Mouse (Mus musculus) heart, embryonic 12.5 days (tissue): ENCODE results near the gene Ap1s1. TPM values are rescaled to one million over a fixed set of nuclear protein-coding genes. Genes with fewer than 3 reads are reported as not detected.

Experiments used
- ATAC-seq: fragments of 200-750 bp; cut with Nextera tagmentation; 2 replicates; pipeline ENCODE4 v1.8.0; 2017; ENCODE audit warnings: moderate TSS enrichment, moderate library complexity; ENCODE audit not compliant: insufficient number of reproducible peaks, low FRiP score
- H3K27ac ChIP-seq: fragments of 300-500 bp; sonication (generic); 2 replicates; pipeline ENCODE4 v1.5.1; 2016; ENCODE audit warnings: mild to moderate bottlenecking, moderate library complexity; ENCODE audit not compliant: poor library complexity, severe bottlenecking
- H3K27me3 ChIP-seq: fragments of 300-500 bp; sonication (generic); replicated peaks from 2 replicates; pipeline ENCODE4 v1.6.1; 2016; ENCODE audit warnings: mild to moderate bottlenecking, moderate library complexity
- H3K36me3 ChIP-seq: fragments of 300-500 bp; sonication (generic); 2 replicates; pipeline ENCODE4 v1.6.1; 2016; ENCODE audit warnings: mild to moderate bottlenecking, moderate library complexity
- H3K4me1 ChIP-seq: fragments of 300-500 bp; sonication (generic); replicated peaks from 2 replicates; pipeline ENCODE4 v1.6.1; 2016; ENCODE audit warnings: mild to moderate bottlenecking
- H3K4me2 ChIP-seq: fragments of 300-500 bp; sonication (generic); 2 replicates; pipeline ENCODE4 v1.6.1; 2016; ENCODE audit warnings: mild to moderate bottlenecking, moderate library complexity
- H3K4me3 ChIP-seq: fragments of 300-500 bp; sonication (generic); 2 replicates; pipeline ENCODE4 v1.5.1; 2016; ENCODE audit warnings: mild to moderate bottlenecking
- H3K9ac ChIP-seq: fragments of 300-500 bp; sonication (generic); 2 replicates; pipeline ENCODE4 v1.6.1; 2016; ENCODE audit warnings: mild to moderate bottlenecking, moderate library complexity
- H3K9me3 ChIP-seq: fragments of 300-500 bp; sonication (generic); replicated peaks from 2 replicates; pipeline ENCODE4 v1.6.1; 2016; ENCODE audit warnings: mild to moderate bottlenecking, moderate library complexity
- WGBS: fragments of 180-500 bp; shearing (Covaris S2); methylation state at CpG from one replicate; pipeline ENCODE4 v1.1.7; 2016; 5-methylcytosine and 5-hydroxymethylcytosine counted together
- polyA plus RNA-seq: library from polyadenylated mRNA; unstranded; fragments of >200 nt; fragmentation: Nextera tagmentation; extraction: Ambion mirVana; gene quantifications from 2 replicates; pipeline ENCODE4 v1.2.1, GENCODE M21; 2016

Ap1s1 gene
- polyA plus RNA-seq, 1 experiment from 2014 or later = 143 TPM

DNA sequence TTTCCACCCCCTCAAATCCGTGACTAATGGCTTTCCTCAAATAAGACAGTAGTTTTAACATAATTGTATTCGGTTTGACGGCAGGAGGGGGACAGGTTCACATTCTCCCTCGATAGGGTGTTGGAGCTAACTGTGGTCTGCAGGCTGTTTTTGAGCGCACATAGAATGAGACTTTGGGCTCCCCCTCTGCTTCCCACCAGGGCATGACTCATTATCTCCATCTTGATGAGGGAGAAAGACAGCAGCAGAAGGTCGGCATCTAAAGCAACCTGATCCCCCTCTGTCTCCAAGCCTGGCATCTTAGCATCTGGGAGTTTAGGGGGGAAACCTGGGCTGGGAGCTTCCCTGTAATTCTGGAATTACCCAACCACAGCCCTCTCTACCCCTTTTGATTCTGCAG lies 19.5 kb upstream of the Ap1s1 start:
- Histone ChIP-seq H3K27me3 (no peaks in the 10 kb centered on the region), H3K9ac (no peak overlapping the region), H3K27ac (no peak overlapping the region), H3K4me1 (0 out of 2 replicates have a peak, but pooled peaks cover 6% of the 10 kb centered on the region), H3K9me3 (no peaks in the 10 kb centered on the region), H3K36me3 (peaks cover 16% of the 10 kb centered on the region; the same call in 1 of the 2 replicates), H3K4me3 (no peak overlapping the region), H3K4me2 (no peak overlapping the region)
- 69% methylated on average over 6 of the region's 6 CpGs for WGBS
- ATAC-seq = no peak

DNA sequence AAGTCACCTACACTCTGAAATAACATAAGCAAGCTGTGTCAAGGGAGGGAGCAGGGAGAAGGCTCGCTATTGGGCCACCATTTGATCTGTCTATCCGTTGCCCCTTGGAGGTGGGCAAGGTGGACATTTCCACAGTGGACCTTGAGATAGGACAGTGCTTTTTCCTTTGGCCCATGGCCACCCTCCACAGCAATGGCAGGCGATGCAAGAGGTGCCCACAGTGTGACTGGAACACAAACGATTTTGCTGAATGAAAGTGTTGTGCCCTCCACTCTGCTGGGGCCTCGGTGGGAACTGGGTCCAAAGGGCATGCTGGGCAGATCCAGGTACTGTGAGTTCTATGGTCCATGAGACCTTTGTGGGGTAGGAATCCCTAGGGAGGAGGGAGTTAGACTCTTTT lies 16.7 kb upstream of the Ap1s1 start:
- Histone ChIP-seq H3K4me3 (no peak overlapping the region), H3K4me1 (0 out of 2 replicates have a peak, but pooled peaks cover 6% of the 10 kb centered on the region), H3K27ac (no peak overlapping the region), H3K36me3 (peaks cover 5% of the 10 kb centered on the region; the same call in 1 of the 2 replicates), H3K4me2 (no peak overlapping the region), H3K27me3 (no peaks in the 10 kb centered on the region), H3K9me3 (no peaks in the 10 kb centered on the region), H3K9ac (no peak overlapping the region)
- WGBS = 78% methylated on average over 5 of the region's 5 CpGs
- ATAC-seq = no peak

- ATAC-seq = peak; percentile 75; the same call in 1 of the 2 replicates
- Histone ChIP-seq H3K4me3 (no peak overlapping the region), H3K36me3 (0 out of 2 replicates have a peak, but pooled peaks cover 3% of the 10 kb centered on the region), H3K27ac (0 out of 2 replicates have a peak overlapping the region, but pooled peaks have one; percentile 4), H3K9ac (no peak overlapping the region), H3K9me3 (no peaks in the 10 kb centered on the region), H3K4me1 (0 out of 2 replicates have a peak, but pooled peaks cover 6% of the 10 kb centered on the region), H3K27me3 (no peaks in the 10 kb centered on the region), H3K4me2 (no peak overlapping the region)
- whole genome bisulfite sequencing = 16% methylated on average over 9 of the region's 12 CpGs
These were observed 16.0 kb upstream of the Ap1s1 start for GRCm38 (mm10) chr5:137061809-137062481.

- no peak for ATAC-seq
- Histone ChIP-seq H3K4me1 (peaks cover 2% of the 10 kb centered on the region; the same call in 1 of the 2 replicates), H3K27me3 (0 out of 2 replicates have a peak, but pooled peaks cover 1% of the 10 kb centered on the region), H3K27ac (no peak overlapping the region), H3K36me3 (no peaks in the 10 kb centered on the region), H3K9me3 (no peaks in the 10 kb centered on the region; the same call in 1 of the 2 replicates), H3K9ac (no peak overlapping the region), H3K4me3 (no peak overlapping the region), H3K4me2 (no peak overlapping the region)
- 87% methylated on average over 5 of the region's 5 CpGs for WGBS
These were observed 8.9 kb upstream of the Ap1s1 start for GRCm38 (mm10) chr5:137054873-137055272.

- H3K9me3 ChIP-seq = no peaks in the 10 kb centered on the region; the same call in 1 of the 2 replicates
- H3K4me1 ChIP-seq = peaks cover 4% of the 10 kb centered on the region; the same call in 1 of the 2 replicates
- ATAC-seq = no peak
- H3K9ac ChIP-seq = no peak overlapping the region
- 0 out of 2 replicates have a peak, but pooled peaks cover 3% of the 10 kb centered on the region for H3K27me3 ChIP-seq
- H3K27ac ChIP-seq = no peak overlapping the region
- 79% methylated on average over 7 of the region's 7 CpGs for WGBS
- no peaks in the 10 kb centered on the region for H3K36me3 ChIP-seq
- H3K4me2 ChIP-seq = no peak overlapping the region
- no peak overlapping the region for H3K4me3 ChIP-seq
These were observed 8.4 kb upstream of the Ap1s1 start for GRCm38 (mm10) chr5:137054299-137054698.

- Histone ChIP-seq H3K27me3 (0 out of 2 replicates have a peak, but pooled peaks cover 3% of the 10 kb centered on the region), H3K4me1 (peaks cover 4% of the 10 kb centered on the region; the same call in 1 of the 2 replicates), H3K27ac (no peak overlapping the region), H3K36me3 (no peaks in the 10 kb centered on the region), H3K4me2 (no peak overlapping the region), H3K9ac (no peak overlapping the region), H3K9me3 (no peaks in the 10 kb centered on the region; the same call in 1 of the 2 replicates), H3K4me3 (no peak overlapping the region)
- ATAC-seq = no peak
- 77% methylated on average over 5 of the region's 5 CpGs for WGBS
These were observed 6.1 kb upstream of the Ap1s1 start for GRCm38 (mm10) chr5:137051914-137052505.

DNA sequence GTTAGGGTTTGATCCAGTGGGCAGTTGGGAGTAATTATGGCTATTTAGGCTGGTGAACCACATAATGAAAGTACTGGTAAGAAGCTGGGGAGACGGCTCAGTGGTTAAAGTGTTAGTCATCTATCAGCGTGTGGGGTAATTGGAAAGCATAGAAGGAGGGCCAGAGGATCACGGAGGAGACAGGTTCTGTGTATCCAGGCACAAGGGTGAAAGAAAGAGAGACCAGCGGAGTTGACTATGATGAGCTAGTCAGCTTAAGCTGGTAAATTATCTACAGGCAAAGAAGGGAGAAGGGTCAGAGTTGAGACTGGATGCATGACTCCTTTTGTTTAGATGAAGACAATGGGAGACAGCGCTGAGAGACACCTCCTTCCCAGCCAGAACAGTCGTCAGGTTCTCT lies 5.2 kb upstream of the Ap1s1 start:
- no peak overlapping the region for H3K27ac ChIP-seq
- H3K27me3 ChIP-seq = 0 out of 2 replicates have a peak, but pooled peaks cover 3% of the 10 kb centered on the region
- 69% methylated on average over 6 of the region's 6 CpGs for WGBS
- H3K36me3 ChIP-seq = no peaks in the 10 kb centered on the region
- no peak overlapping the region for H3K4me2 ChIP-seq
- H3K4me1 ChIP-seq = peaks cover 6% of the 10 kb centered on the region; the same call in 1 of the 2 replicates
- H3K4me3 ChIP-seq = no peak overlapping the region
- no peak for ATAC-seq
- no peaks in the 10 kb centered on the region; the same call in 1 of the 2 replicates for H3K9me3 ChIP-seq
- no peak overlapping the region for H3K9ac ChIP-seq

- ATAC-seq = no peak
These were observed 1.1 kb upstream of the Ap1s1 start for GRCm38 (mm10) chr5:137046991-137047390.

GRCm38 (mm10) chr5:137046324-137046718 lies 386 bp upstream of the Ap1s1 start:
- 0 out of 2 replicates have a peak, but pooled peaks cover 3% of the 10 kb centered on the region for H3K27me3 ChIP-seq
- no peaks in the 10 kb centered on the region for H3K9me3 ChIP-seq
- peaks cover 16% of the 10 kb centered on the region for H3K4me1 ChIP-seq
- no peak overlapping the region for H3K27ac ChIP-seq
- H3K9ac ChIP-seq = no peak overlapping the region
- H3K36me3 ChIP-seq = peaks cover 17% of the 10 kb centered on the region
- ATAC-seq = no peak
- 32% methylated on average over 5 of the region's 5 CpGs for WGBS
- peak overlapping the region; percentile 83 for H3K4me2 ChIP-seq
- H3K4me3 ChIP-seq = peak overlapping the region; percentile 68

More at GRCm38 (mm10) chr5:137046991-137047390, 1.1 kb upstream of the Ap1s1 start:
- peaks cover 16% of the 10 kb centered on the region for H3K4me1 ChIP-seq
- H3K27me3 ChIP-seq = 0 out of 2 replicates have a peak, but pooled peaks cover 3% of the 10 kb centered on the region
- no peak overlapping the region for H3K4me3 ChIP-seq
- H3K4me2 ChIP-seq = no peak overlapping the region
- peaks cover 10% of the 10 kb centered on the region for H3K36me3 ChIP-seq
- no peak overlapping the region for H3K9ac ChIP-seq
- H3K27ac ChIP-seq = no peak overlapping the region
- H3K9me3 ChIP-seq = no peaks in the 10 kb centered on the region

GRCm38 (mm10) chr5:137043997-137044396 lies 1.9 kb downstream of the Ap1s1 start:
- Histone ChIP-seq H3K4me3 (no peak overlapping the region), H3K27ac (no peak overlapping the region), H3K9ac (no peak overlapping the region), H3K4me2 (no peak overlapping the region), H3K9me3 (no peaks in the 10 kb centered on the region), H3K27me3 (no peaks in the 10 kb centered on the region), H3K4me1 (peaks cover 12% of the 10 kb centered on the region), H3K36me3 (peaks cover 38% of the 10 kb centered on the region)
- WGBS = 94% methylated on average over 7 of the region's 7 CpGs
- no peak for ATAC-seq

DNA sequence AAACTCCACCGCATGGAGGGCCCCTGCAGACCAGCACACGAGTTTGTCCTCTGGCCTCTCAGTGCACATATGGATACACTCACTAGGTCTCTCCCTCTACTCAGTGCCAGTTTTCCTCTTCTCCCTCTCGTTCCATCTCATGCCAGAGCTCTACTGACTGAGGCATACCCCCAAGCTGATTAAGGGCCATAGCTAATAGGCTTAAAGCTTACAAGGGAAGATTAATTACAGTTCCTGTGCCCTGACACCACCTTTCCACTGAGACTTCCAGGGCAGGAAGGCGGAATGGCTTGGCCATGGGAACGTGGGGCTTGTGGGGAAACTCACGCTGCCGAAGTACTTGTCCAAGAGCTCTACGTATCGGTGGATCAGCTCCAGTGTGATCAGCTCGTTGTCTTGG lies 4.5 kb downstream of the Ap1s1 start:
- Histone ChIP-seq H3K36me3 (peaks cover 63% of the 10 kb centered on the region), H3K4me2 (no peak overlapping the region), H3K9ac (no peak overlapping the region), H3K27ac (no peak overlapping the region), H3K4me1 (peaks cover 12% of the 10 kb centered on the region), H3K9me3 (no peaks in the 10 kb centered on the region), H3K27me3 (no peaks in the 10 kb centered on the region), H3K4me3 (no peak overlapping the region)
- no peak for ATAC-seq
- WGBS = 82% methylated on average over 10 of the region's 10 CpGs
